Mouse (Mus musculus): ENCODE results near the gene Fbxl17. TPM values are rescaled to one million over a fixed set of nuclear protein-coding genes. Genes with fewer than 3 reads are reported as not detected.

Gene Fbxl17
- polyA plus RNA-seq, 1 experiment = 4.1 TPM

DNA sequence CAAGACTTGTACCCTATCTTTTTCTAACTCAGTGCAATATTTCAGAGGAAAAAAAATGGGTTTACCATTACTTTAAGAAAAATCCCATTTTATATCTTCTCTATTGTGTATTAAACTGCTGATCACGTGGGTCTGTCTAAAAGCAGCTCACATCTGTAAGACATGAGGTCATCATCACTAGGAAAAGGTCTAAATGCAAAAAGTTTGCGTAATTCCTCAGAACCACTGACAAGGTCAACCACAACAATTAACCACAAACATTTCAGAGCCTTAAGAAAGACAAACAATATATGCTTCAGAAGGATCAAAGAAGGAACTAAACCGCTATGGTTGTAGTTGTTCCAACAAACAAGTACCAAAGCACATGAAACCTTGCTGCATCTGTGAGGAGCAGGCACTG lies 143.6 kb downstream of the Fbxl17 start:
- Histone ChIP-seq H3K27me3 (ENCODE audit: control insufficient read depth, insufficient read depth, low read length) (no peaks in the 10 kb centered on the region), H3K36me3 (ENCODE audit: control insufficient read depth, insufficient read depth, low read length) (no peaks in the 10 kb centered on the region), H3K4me1 (ENCODE audit: control insufficient read depth, insufficient read depth, low read length) (no peaks in the 10 kb centered on the region), H3K27ac (ENCODE audit: control insufficient read depth, insufficient read depth, low read depth, low read length) (no peak overlapping the region), H3K4me3 (ENCODE audit: control insufficient read depth, low read depth, low read length) (no peak overlapping the region)
- TF ChIP-seq CTCF (IDR thresholded peaks at IDR 0.05; ENCODE audit: control insufficient read depth, insufficient read depth, insufficient replicate concordance, low read depth, low read length) (no peak), POLR2A (IDR thresholded peaks at IDR 0.05; ENCODE audit: control insufficient read depth, low read depth, low read length) (no peak)

DNA sequence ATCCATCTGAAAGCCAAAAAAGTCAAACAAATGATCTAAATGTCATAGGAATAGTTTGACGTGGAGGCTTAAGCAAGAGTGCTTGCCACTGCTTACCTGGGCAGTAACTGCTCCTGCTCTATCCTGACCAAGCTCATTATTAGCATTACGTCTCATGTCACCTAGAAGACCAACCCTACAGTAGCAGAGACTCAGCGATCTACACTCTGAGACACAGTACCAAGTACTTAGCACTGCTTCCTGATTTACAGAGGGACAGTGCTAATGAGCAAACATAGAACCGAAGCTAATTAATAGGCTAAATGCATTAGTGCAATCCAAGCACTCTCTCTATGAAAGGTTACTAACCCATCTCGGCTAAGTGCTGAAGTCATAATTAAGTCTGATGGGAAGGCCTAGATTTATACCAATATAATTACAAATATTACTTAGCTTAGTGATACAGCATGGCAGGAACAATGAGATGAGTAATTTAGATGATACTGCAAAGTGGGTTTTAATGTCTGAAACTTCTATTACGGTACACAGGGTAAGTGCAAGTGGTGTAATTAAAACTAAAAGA lies 147.1 kb downstream of the Fbxl17 start:
- TF ChIP-seq CTCF (IDR thresholded peaks at IDR 0.05; ENCODE audit: control insufficient read depth, insufficient read depth, insufficient replicate concordance, low read depth, low read length) (no peak), POLR2A (IDR thresholded peaks at IDR 0.05; ENCODE audit: control insufficient read depth, low read depth, low read length) (no peak)
- Histone ChIP-seq H3K4me1 (ENCODE audit: control insufficient read depth, insufficient read depth, low read length) (no peaks in the 10 kb centered on the region), H3K36me3 (ENCODE audit: control insufficient read depth, insufficient read depth, low read length) (no peaks in the 10 kb centered on the region), H3K4me3 (ENCODE audit: control insufficient read depth, low read depth, low read length) (no peak overlapping the region), H3K27ac (ENCODE audit: control insufficient read depth, insufficient read depth, low read depth, low read length) (no peak overlapping the region), H3K27me3 (ENCODE audit: control insufficient read depth, insufficient read depth, low read length) (no peaks in the 10 kb centered on the region)

DNA sequence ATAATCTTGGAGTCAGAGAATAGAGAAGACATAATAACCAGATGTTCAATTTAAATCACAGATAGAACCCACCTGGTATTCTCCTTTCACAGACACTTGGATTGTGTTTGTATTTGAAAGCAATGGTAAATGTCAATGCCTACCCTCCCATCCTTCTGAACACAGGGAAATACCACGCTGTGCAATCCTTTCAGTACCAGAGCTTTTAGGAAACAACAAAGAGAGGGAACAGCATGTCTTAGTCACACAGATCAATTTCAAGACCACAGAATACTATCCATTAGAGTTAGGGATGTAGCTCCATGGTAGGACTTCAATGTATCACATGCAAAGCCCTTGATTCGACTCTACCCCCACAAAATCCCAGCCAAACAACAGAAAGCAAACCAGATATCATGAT lies 148.1 kb downstream of the Fbxl17 start:
- H3K36me3 ChIP-seq (ENCODE audit: control insufficient read depth, insufficient read depth, low read length) = no peaks in the 10 kb centered on the region
- no peaks in the 10 kb centered on the region for H3K4me1 ChIP-seq (ENCODE audit: control insufficient read depth, insufficient read depth, low read length)
- no peaks in the 10 kb centered on the region for H3K27me3 ChIP-seq (ENCODE audit: control insufficient read depth, insufficient read depth, low read length)
- no peak for TF ChIP-seq POLR2A (IDR thresholded peaks at IDR 0.05; ENCODE audit: control insufficient read depth, low read depth, low read length)
- TF ChIP-seq CTCF (IDR thresholded peaks at IDR 0.05; ENCODE audit: control insufficient read depth, insufficient read depth, insufficient replicate concordance, low read depth, low read length) = no peak
- H3K4me3 ChIP-seq (ENCODE audit: control insufficient read depth, low read depth, low read length) = no peak overlapping the region
- H3K27ac ChIP-seq (ENCODE audit: control insufficient read depth, insufficient read depth, low read depth, low read length) = no peak overlapping the region

DNA sequence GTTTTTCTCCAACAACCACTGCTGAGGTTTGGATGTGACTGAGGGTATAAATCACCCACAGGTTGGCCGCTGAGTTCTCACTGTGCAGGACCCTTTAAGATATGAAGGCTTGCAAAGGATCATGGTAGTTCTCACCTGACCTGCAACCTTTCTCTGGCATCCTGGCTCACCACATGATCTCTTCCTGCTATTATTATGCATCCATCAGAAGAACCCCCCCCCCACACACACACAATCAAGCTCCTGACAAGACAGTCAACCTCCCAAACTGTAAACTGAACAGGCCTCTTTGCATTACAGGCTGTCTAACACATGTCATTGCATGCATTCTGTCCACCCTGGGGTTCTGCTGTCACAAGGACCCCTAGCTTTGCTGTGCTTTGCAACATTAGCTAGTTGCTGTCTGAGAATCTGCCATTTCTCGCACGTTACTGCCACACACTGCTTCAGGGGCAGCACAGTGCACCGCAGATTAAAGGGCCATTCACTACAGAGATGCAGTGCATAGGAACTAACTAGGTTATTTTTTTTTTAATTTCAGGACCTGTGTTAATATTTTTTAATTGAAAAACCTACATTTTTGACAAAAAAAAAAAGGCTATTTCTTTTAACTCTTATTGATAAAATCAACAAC lies 148.8 kb downstream of the Fbxl17 start:
- Histone ChIP-seq H3K36me3 (ENCODE audit: control insufficient read depth, insufficient read depth, low read length) (no peaks in the 10 kb centered on the region), H3K4me3 (ENCODE audit: control insufficient read depth, low read depth, low read length) (no peak overlapping the region), H3K27ac (ENCODE audit: control insufficient read depth, insufficient read depth, low read depth, low read length) (no peak overlapping the region), H3K27me3 (ENCODE audit: control insufficient read depth, insufficient read depth, low read length) (no peaks in the 10 kb centered on the region), H3K4me1 (ENCODE audit: control insufficient read depth, insufficient read depth, low read length) (0 out of 2 replicates have a peak, but pooled peaks cover under 1% of the 10 kb centered on the region)
- no peak for TF ChIP-seq CTCF (IDR thresholded peaks at IDR 0.05; ENCODE audit: control insufficient read depth, insufficient read depth, insufficient replicate concordance, low read depth, low read length)
- no peak for TF ChIP-seq POLR2A (IDR thresholded peaks at IDR 0.05; ENCODE audit: control insufficient read depth, low read depth, low read length)

DNA sequence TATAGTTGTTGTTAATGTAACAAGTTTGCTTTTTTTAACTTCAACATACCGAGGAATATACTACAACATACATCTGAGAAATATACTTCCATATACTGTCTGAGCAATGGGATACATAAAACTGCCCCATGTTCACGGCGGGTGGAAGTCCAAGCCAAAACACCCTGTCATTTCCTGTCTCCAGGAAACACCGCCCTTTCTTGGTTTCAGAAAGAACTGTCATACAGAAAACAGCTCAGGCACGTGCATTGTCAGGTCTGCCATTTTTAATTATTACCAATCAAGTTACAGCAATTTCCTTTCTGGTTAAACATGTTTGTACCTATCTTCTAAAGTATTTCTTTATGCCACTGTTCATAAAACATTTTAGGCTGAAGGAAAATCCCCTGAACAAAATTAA lies 155.7 kb downstream of the Fbxl17 start:
- no peak overlapping the region for H3K27ac ChIP-seq (ENCODE audit: control insufficient read depth, insufficient read depth, low read depth, low read length)
- no peak overlapping the region for H3K4me3 ChIP-seq (ENCODE audit: control insufficient read depth, low read depth, low read length)
- H3K4me1 ChIP-seq (ENCODE audit: control insufficient read depth, insufficient read depth, low read length) = peaks cover 2% of the 10 kb centered on the region; the same call in 1 of the 2 replicates
- no peak for TF ChIP-seq POLR2A (IDR thresholded peaks at IDR 0.05; ENCODE audit: control insufficient read depth, low read depth, low read length)
- TF ChIP-seq CTCF (IDR thresholded peaks at IDR 0.05; ENCODE audit: control insufficient read depth, insufficient read depth, insufficient replicate concordance, low read depth, low read length) = no peak
- H3K27me3 ChIP-seq (ENCODE audit: control insufficient read depth, insufficient read depth, low read length) = no peaks in the 10 kb centered on the region
- no peaks in the 10 kb centered on the region for H3K36me3 ChIP-seq (ENCODE audit: control insufficient read depth, insufficient read depth, low read length)

DNA sequence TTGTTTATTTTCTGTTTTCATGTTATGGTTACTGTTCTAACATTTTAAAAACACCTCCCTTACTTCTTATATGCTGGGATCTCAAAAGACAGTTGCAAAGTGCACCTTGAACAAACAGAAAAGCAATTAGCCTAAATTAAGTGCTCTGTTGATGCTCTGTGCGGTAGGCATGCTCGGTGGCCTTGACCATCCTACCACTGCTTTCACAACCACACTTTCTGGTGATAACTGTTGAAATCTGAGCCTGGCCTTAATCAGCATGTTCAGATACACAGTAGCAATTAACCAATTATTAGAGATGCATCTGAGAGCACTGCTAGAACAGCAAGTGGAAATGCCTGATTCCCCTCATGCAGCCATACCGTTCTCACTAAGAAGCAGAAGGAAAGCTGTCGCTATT lies 156.7 kb downstream of the Fbxl17 start:
- H3K4me1 ChIP-seq (ENCODE audit: control insufficient read depth, insufficient read depth, low read length) = peaks cover 2% of the 10 kb centered on the region; the same call in 1 of the 2 replicates
- no peaks in the 10 kb centered on the region for H3K36me3 ChIP-seq (ENCODE audit: control insufficient read depth, insufficient read depth, low read length)
- no peak overlapping the region for H3K27ac ChIP-seq (ENCODE audit: control insufficient read depth, insufficient read depth, low read depth, low read length)
- H3K27me3 ChIP-seq (ENCODE audit: control insufficient read depth, insufficient read depth, low read length) = no peaks in the 10 kb centered on the region
- H3K4me3 ChIP-seq (ENCODE audit: control insufficient read depth, low read depth, low read length) = no peak overlapping the region
- no peak for TF ChIP-seq CTCF (IDR thresholded peaks at IDR 0.05; ENCODE audit: control insufficient read depth, insufficient read depth, insufficient replicate concordance, low read depth, low read length)
- TF ChIP-seq POLR2A (IDR thresholded peaks at IDR 0.05; ENCODE audit: control insufficient read depth, low read depth, low read length) = no peak

DNA sequence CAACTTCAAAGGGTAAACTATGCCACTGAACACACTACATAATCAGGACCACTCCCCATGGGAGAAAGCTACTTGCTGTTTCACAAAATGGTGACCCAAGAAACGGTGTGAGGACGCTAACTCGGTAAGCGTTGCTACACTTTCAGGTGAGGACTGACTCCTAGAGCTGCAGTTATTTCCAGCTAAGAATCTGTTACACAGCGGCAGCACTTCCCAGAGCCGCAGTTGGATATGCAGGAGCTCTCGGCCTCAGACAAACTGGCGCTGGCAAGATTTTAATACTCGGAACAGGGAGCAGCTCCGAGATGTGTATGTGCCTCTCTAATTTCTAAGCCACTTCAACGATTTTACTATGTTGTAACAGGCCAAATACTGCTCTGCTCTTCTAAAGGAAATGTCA lies 157.4 kb downstream of the Fbxl17 start:
- TF ChIP-seq CTCF (IDR thresholded peaks at IDR 0.05; ENCODE audit: control insufficient read depth, insufficient read depth, insufficient replicate concordance, low read depth, low read length) (no peak), POLR2A (IDR thresholded peaks at IDR 0.05; ENCODE audit: control insufficient read depth, low read depth, low read length) (no peak)
- Histone ChIP-seq H3K4me1 (ENCODE audit: control insufficient read depth, insufficient read depth, low read length) (peaks cover 2% of the 10 kb centered on the region; the same call in 1 of the 2 replicates), H3K4me3 (ENCODE audit: control insufficient read depth, low read depth, low read length) (no peak overlapping the region), H3K36me3 (ENCODE audit: control insufficient read depth, insufficient read depth, low read length) (no peaks in the 10 kb centered on the region), H3K27me3 (ENCODE audit: control insufficient read depth, insufficient read depth, low read length) (no peaks in the 10 kb centered on the region), H3K27ac (ENCODE audit: control insufficient read depth, insufficient read depth, low read depth, low read length) (no peak overlapping the region)
